Mouse (Mus musculus) intestine, postnatal 0 days (tissue): ENCODE results near the gene Hist1h2bp. TPM values are rescaled to one million over a fixed set of nuclear protein-coding genes. Genes with fewer than 3 reads are reported as not detected.

Source experiments
- ATAC-seq: fragments of 200-750 bp; cut with Nextera tagmentation; 2 replicates; pipeline ENCODE4 v1.8.0; 2017; ENCODE audit warnings: mild to moderate bottlenecking, moderate TSS enrichment, moderate library complexity
- H3K27ac ChIP-seq: fragments of 300-500 bp; sonication (generic); 2 replicates; pipeline ENCODE4 v1.5.1; 2014; ENCODE audit warnings: mild to moderate bottlenecking, low read depth, low read length, moderate library complexity
- H3K27me3 ChIP-seq: fragments of 300-500 bp; sonication (generic); replicated peaks from 2 replicates; pipeline ENCODE4 v1.6.1; 2014; ENCODE audit warnings: low read length, mixed read lengths; ENCODE audit not compliant: control insufficient read depth, insufficient read depth
- H3K36me3 ChIP-seq: fragments of 300-500 bp; sonication (generic); 2 replicates; pipeline ENCODE4 v1.6.1; 2014; ENCODE audit warnings: mild to moderate bottlenecking, moderate library complexity; ENCODE audit not compliant: control insufficient read depth, insufficient read depth
- H3K4me1 ChIP-seq: fragments of 300-500 bp; sonication (generic); replicated peaks from 2 replicates; pipeline ENCODE4 v1.6.1; 2014; ENCODE audit warnings: antibody characterized with exemption, low read length, mixed read lengths; ENCODE audit not compliant: control insufficient read depth, insufficient read depth
- H3K4me2 ChIP-seq: fragments of 300-500 bp; sonication (generic); replicated peaks from 2 replicates; pipeline ENCODE4 v1.6.1; 2014; ENCODE audit warnings: low read depth, mild to moderate bottlenecking, moderate library complexity
- H3K4me3 ChIP-seq: fragments of 300-500 bp; sonication (generic); 2 replicates; pipeline ENCODE4 v1.5.1; 2014; ENCODE audit warnings: low read depth, low read length
- H3K9ac ChIP-seq: fragments of 300-500 bp; sonication (generic); 2 replicates; pipeline ENCODE4 v1.6.1; 2014; ENCODE audit warnings: mild to moderate bottlenecking, low read depth, low read length
- H3K9me3 ChIP-seq: fragments of 300-500 bp; sonication (generic); 2 replicates; pipeline ENCODE4 v1.6.1; 2016; ENCODE audit warnings: mixed run types; ENCODE audit not compliant: control insufficient read depth
- CTCF ChIP-seq: sonication (generic); IDR thresholded peaks from 2 replicates; pipeline ENCODE4 v1.5.1; 2016; ENCODE audit warnings: low read depth, mild to moderate bottlenecking, control low read depth, antibody characterized with exemption, moderate library complexity
- WGBS: fragments of 180-500 bp; shearing (Covaris S2); extraction: QIAGEN DNeasy Blood & Tissue Kit; methylation state at CpG from one replicate; pipeline ENCODE4 v1.1.7; 2014; 5-methylcytosine and 5-hydroxymethylcytosine counted together
- polyA plus RNA-seq: library from polyadenylated mRNA; unstranded; fragments of >200 nt; fragmentation: Nextera tagmentation; extraction: Ambion mirVana; gene quantifications from 2 replicates; pipeline ENCODE4 v1.2.1, GENCODE M21; 2015

Hist1h2bp gene
- polyA plus RNA-seq, 1 experiment from 2014 or later: 1.5 TPM

DNA sequence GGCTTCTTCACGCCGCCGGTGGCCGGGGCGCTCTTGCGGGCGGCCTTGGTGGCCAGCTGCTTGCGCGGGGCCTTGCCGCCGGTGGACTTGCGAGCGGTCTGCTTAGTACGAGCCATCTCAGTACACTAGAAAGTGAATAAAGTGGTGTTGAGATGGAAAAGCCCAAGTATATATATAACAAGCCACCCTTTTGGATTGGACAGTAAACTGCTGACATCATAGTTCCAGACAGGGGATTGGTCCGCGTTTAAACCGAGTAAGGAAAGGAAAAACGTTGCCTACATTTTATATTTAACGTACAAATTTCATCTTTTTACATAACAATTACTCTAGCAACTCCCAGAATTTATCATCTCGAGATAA lies 4.0 kb upstream of the Hist1h2bp start, which contains the start of gene Hist1h3i:
Gene Hist1h3i, minus strand, starts transcription at position 116 of the 363 bp plus-strand sequence.
- no peaks in the 10 kb centered on the region for H3K36me3 ChIP-seq
- H3K4me1 ChIP-seq: peaks cover 14% of the 10 kb centered on the region; the same call in 1 of the 2 replicates
- WGBS: 0% methylated on average over 13 of the region's 20 CpGs
- H3K4me3 ChIP-seq: peak within 1 kb of the TSS; percentile 34
- peak within 1 kb of the TSS; percentile 45 for H3K9ac ChIP-seq
- no peak for TF ChIP-seq CTCF
- ATAC-seq: peak; percentile 50
- no peaks in the 10 kb centered on the region for H3K27me3 ChIP-seq
- no peaks in the 10 kb centered on the region for H3K9me3 ChIP-seq
- H3K27ac ChIP-seq: peak within 1 kb of the TSS; percentile 46
- peak within 1 kb of the TSS; percentile 67 for H3K4me2 ChIP-seq

DNA sequence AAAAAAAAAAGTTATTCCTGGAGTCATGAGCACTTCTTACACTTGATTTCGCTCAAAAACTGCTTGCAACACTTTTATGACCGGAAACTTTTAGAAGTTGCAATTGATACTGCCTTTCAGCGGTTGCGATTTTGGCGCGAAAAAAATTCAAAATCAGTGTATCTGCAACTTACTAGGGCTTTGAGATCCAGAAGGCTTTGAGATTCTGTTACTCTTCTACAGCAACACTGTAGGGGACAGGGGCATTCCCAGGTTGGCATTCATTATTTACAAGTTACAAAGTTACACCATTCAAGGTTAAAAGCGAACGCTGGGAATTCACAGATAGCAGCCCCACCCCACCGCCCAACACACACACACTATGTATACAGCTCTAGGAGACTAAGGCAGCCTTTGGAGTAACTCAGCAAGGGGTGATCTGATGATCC lies 3.5 kb upstream of the Hist1h2bp start:
- H3K9me3 ChIP-seq: no peaks in the 10 kb centered on the region
- no peak for TF ChIP-seq CTCF
- no peaks in the 10 kb centered on the region for H3K27me3 ChIP-seq
- peak overlapping the region; percentile 34 for H3K4me3 ChIP-seq
- H3K4me2 ChIP-seq: peak overlapping the region; percentile 67
- H3K36me3 ChIP-seq: no peaks in the 10 kb centered on the region
- 2% methylated on average over 9 of the region's 9 CpGs for WGBS
- ATAC-seq: no peak
- peaks cover 17% of the 10 kb centered on the region; the same call in 1 of the 2 replicates for H3K4me1 ChIP-seq
- no peak overlapping the region for H3K9ac ChIP-seq
- peak overlapping the region; percentile 46 for H3K27ac ChIP-seq

DNA sequence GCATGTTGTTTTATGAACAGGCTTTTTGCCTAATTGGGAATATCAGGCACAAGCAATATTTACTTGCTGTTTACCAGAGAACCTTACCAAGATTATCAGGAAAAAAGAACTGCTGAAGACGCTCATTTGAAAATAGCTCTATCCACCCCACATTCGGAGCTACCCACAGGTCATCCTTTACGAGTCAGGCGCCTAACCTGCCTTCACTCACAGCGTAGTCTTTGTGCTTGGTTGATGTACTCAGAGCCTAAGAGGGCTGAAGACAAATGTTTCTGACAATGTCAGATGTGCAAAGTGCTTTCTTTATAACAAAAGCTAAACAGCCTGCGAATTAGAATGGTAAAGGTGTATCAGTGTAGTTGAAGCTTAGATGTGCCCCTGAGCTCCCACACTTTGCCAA lies 3.0 kb upstream of the Hist1h2bp start:
- no peak for TF ChIP-seq CTCF
- H3K9me3 ChIP-seq: no peaks in the 10 kb centered on the region
- H3K27me3 ChIP-seq: no peaks in the 10 kb centered on the region
- no peak overlapping the region; the same call in 1 of the 2 replicates for H3K27ac ChIP-seq
- H3K4me1 ChIP-seq: peaks cover 17% of the 10 kb centered on the region; the same call in 1 of the 2 replicates
- no peak overlapping the region for H3K4me3 ChIP-seq
- H3K4me2 ChIP-seq: peak overlapping the region; percentile 67; the same call in 1 of the 2 replicates
- H3K36me3 ChIP-seq: no peaks in the 10 kb centered on the region
- WGBS: 37% methylated on average over 6 of the region's 6 CpGs
- no peak for ATAC-seq
- no peak overlapping the region for H3K9ac ChIP-seq

GRCm38 (mm10) chr13:21786189-21786898 lies 917 bp upstream of the Hist1h2bp start:
- Histone ChIP-seq H3K4me3 (peak overlapping the region; percentile 39), H3K27ac (0 out of 2 replicates have a peak overlapping the region, but pooled peaks have one; percentile 16), H3K27me3 (no peaks in the 10 kb centered on the region), H3K4me2 (peak overlapping the region; percentile 61), H3K36me3 (no peaks in the 10 kb centered on the region), H3K4me1 (peaks cover 17% of the 10 kb centered on the region; the same call in 1 of the 2 replicates), H3K9me3 (no peaks in the 10 kb centered on the region), H3K9ac (no peak overlapping the region)
- WGBS: 8% methylated on average over 8 of the region's 8 CpGs
- no peak for TF ChIP-seq CTCF
- ATAC-seq: no peak

GRCm38 (mm10) chr13:21787760-21788593 lies 716 bp downstream of the Hist1h2bp start:
- TF ChIP-seq CTCF: no peak
- Histone ChIP-seq H3K4me3 (no peak overlapping the region), H3K9me3 (no peaks in the 10 kb centered on the region), H3K27ac (no peak overlapping the region), H3K36me3 (no peaks in the 10 kb centered on the region), H3K27me3 (no peaks in the 10 kb centered on the region), H3K4me2 (peak overlapping the region; percentile 61), H3K4me1 (peaks cover 12% of the 10 kb centered on the region; the same call in 1 of the 2 replicates), H3K9ac (0 out of 2 replicates have a peak overlapping the region, but pooled peaks have one; percentile 1)
- ATAC-seq: no peak; the same call in 1 of the 2 replicates
- WGBS: 39% methylated on average over 13 of the region's 21 CpGs

- 45% methylated on average over 6 of the region's 6 CpGs for WGBS
- no peak for ATAC-seq
- Histone ChIP-seq H3K9me3 (no peaks in the 10 kb centered on the region), H3K27ac (no peak overlapping the region), H3K27me3 (no peaks in the 10 kb centered on the region), H3K36me3 (no peaks in the 10 kb centered on the region), H3K4me2 (no peak overlapping the region), H3K4me1 (0 out of 2 replicates have a peak, but pooled peaks cover 7% of the 10 kb centered on the region), H3K4me3 (no peak overlapping the region), H3K9ac (no peak overlapping the region)
- TF ChIP-seq CTCF: no peak
Observed at GRCm38 (mm10) chr13:21789925-21790324, 2.7 kb downstream of the Hist1h2bp start.
